Mouse (Mus musculus) forebrain, embryonic 12.5 days (tissue): ENCODE data around the gene Eipr1. TPM values are rescaled to one million over a fixed set of nuclear protein-coding genes. Genes with fewer than 3 reads are reported as not detected.

ENCODE experiments used
- ATAC-seq: fragments of 200-750 bp; cut with Nextera tagmentation; 2 replicates; pipeline ENCODE4 v1.8.0; 2017; ENCODE audit warnings: moderate TSS enrichment; ENCODE audit not compliant: low FRiP score
- H3K27ac ChIP-seq: fragments of 300-500 bp; sonication (generic); 2 replicates; pipeline ENCODE4 v1.5.1; 2016; ENCODE audit warnings: mild to moderate bottlenecking
- H3K27me3 ChIP-seq: fragments of 300-500 bp; sonication (generic); 2 replicates; pipeline ENCODE4 v1.6.1; 2016; ENCODE audit warnings: mild to moderate bottlenecking
- H3K36me3 ChIP-seq: fragments of 300-500 bp; sonication (generic); replicated peaks from 2 replicates; pipeline ENCODE4 v1.6.1; 2016; ENCODE audit warnings: mild to moderate bottlenecking
- H3K4me1 ChIP-seq: fragments of 300-500 bp; sonication (generic); 2 replicates; pipeline ENCODE4 v1.6.1; 2016
- H3K4me2 ChIP-seq: fragments of 300-500 bp; sonication (generic); 2 replicates; pipeline ENCODE4 v1.6.1; 2016; ENCODE audit warnings: mild to moderate bottlenecking, moderate library complexity
- H3K4me3 ChIP-seq: fragments of 300-500 bp; sonication (generic); replicated peaks from 2 replicates; pipeline ENCODE4 v1.5.1; 2016; ENCODE audit warnings: mild to moderate bottlenecking
- H3K9ac ChIP-seq: fragments of 300-500 bp; sonication (generic); 2 replicates; pipeline ENCODE4 v1.6.1; 2016; ENCODE audit warnings: mild to moderate bottlenecking
- H3K9me3 ChIP-seq: fragments of 300-500 bp; sonication (generic); 2 replicates; pipeline ENCODE4 v1.6.1; 2016
- WGBS: fragments of 180-500 bp; shearing (Covaris S2); methylation state at CpG from one replicate; pipeline ENCODE4 v1.1.7; 2016; 5-methylcytosine and 5-hydroxymethylcytosine counted together
- polyA plus RNA-seq: library from polyadenylated mRNA; unstranded; fragments of >200 nt; fragmentation: Nextera tagmentation; extraction: Ambion mirVana; gene quantifications from 2 replicates; pipeline ENCODE4 v1.2.1, GENCODE M21; 2016

The Eipr1 gene
- polyA plus RNA-seq, 1 experiment from 2014 or later: 45.8 TPM

GRCm38 (mm10) chr12:28782637-28783036 is 31.0 kb downstream of the Eipr1 start:
- ATAC-seq: no peak
- H3K9me3 ChIP-seq: no peaks in the 10 kb centered on the region
- no peak overlapping the region for H3K4me2 ChIP-seq
- no peaks in the 10 kb centered on the region for H3K36me3 ChIP-seq
- no peaks in the 10 kb centered on the region for H3K27me3 ChIP-seq
- H3K4me1 ChIP-seq: peaks cover 33% of the 10 kb centered on the region
- 95% methylated on average over 3 of the region's 3 CpGs for WGBS
- H3K27ac ChIP-seq: no peak overlapping the region
- H3K4me3 ChIP-seq: no peak overlapping the region
- no peak overlapping the region for H3K9ac ChIP-seq

- no peaks in the 10 kb centered on the region for H3K27me3 ChIP-seq
- peak; percentile 41; the same call in 1 of the 2 replicates for ATAC-seq
- H3K9me3 ChIP-seq: no peaks in the 10 kb centered on the region
- H3K4me3 ChIP-seq: no peak overlapping the region
- no peak overlapping the region for H3K4me2 ChIP-seq
- H3K36me3 ChIP-seq: no peaks in the 10 kb centered on the region
- no peak overlapping the region for H3K27ac ChIP-seq
- H3K4me1 ChIP-seq: peaks cover 33% of the 10 kb centered on the region
- WGBS: 36% methylated on average over 4 of the region's 4 CpGs
- no peak overlapping the region for H3K9ac ChIP-seq
These were observed 32.8 kb downstream of the Eipr1 start for GRCm38 (mm10) chr12:28784355-28784754.

GRCm38 (mm10) chr12:28784864-28785263 is 33.3 kb downstream of the Eipr1 start:
- Histone ChIP-seq H3K9me3 (no peaks in the 10 kb centered on the region), H3K27me3 (no peaks in the 10 kb centered on the region), H3K27ac (no peak overlapping the region), H3K4me3 (no peak overlapping the region), H3K9ac (no peak overlapping the region), H3K4me2 (no peak overlapping the region), H3K4me1 (peaks cover 33% of the 10 kb centered on the region), H3K36me3 (no peaks in the 10 kb centered on the region)
- ATAC-seq: peak; percentile 39; the same call in 1 of the 2 replicates
- 17% methylated on average over 8 of the region's 8 CpGs for WGBS

GRCm38 (mm10) chr12:28785299-28785698 is 33.7 kb downstream of the Eipr1 start:
- H3K36me3 ChIP-seq: no peaks in the 10 kb centered on the region
- H3K4me2 ChIP-seq: no peak overlapping the region
- no peaks in the 10 kb centered on the region for H3K27me3 ChIP-seq
- no peak overlapping the region for H3K27ac ChIP-seq
- no peak overlapping the region for H3K9ac ChIP-seq
- H3K4me3 ChIP-seq: no peak overlapping the region
- no peak for ATAC-seq
- 0% methylated on average over 1 of the region's 1 CpGs for WGBS
- peaks cover 38% of the 10 kb centered on the region for H3K4me1 ChIP-seq
- H3K9me3 ChIP-seq: no peaks in the 10 kb centered on the region

- ATAC-seq: no peak
- H3K27me3 ChIP-seq: no peaks in the 10 kb centered on the region
- 94% methylated on average over 6 of the region's 6 CpGs for WGBS
These were observed 34.7 kb downstream of the Eipr1 start for GRCm38 (mm10) chr12:28786310-28786709.

GRCm38 (mm10) chr12:28792613-28793012 is 41.0 kb downstream of the Eipr1 start:
- no peak overlapping the region for H3K4me3 ChIP-seq
- H3K36me3 ChIP-seq: no peaks in the 10 kb centered on the region
- peaks cover 36% of the 10 kb centered on the region for H3K4me1 ChIP-seq
- H3K27me3 ChIP-seq: 0 out of 2 replicates have a peak, but pooled peaks cover 4% of the 10 kb centered on the region
- H3K9ac ChIP-seq: no peak overlapping the region
- no peak overlapping the region for H3K4me2 ChIP-seq
- no peaks in the 10 kb centered on the region for H3K9me3 ChIP-seq
- 71% methylated on average over 3 of the region's 3 CpGs for WGBS
- ATAC-seq: no peak
- H3K27ac ChIP-seq: no peak overlapping the region

More at GRCm38 (mm10) chr12:28786310-28786709, 34.7 kb downstream of the Eipr1 start:
- Histone ChIP-seq H3K9ac (no peak overlapping the region), H3K4me2 (no peak overlapping the region), H3K4me1 (peaks cover 46% of the 10 kb centered on the region), H3K27ac (no peak overlapping the region), H3K36me3 (no peaks in the 10 kb centered on the region), H3K9me3 (no peaks in the 10 kb centered on the region), H3K4me3 (no peak overlapping the region)

- Histone ChIP-seq H3K4me3 (no peak overlapping the region), H3K27ac (no peak overlapping the region), H3K4me1 (peaks cover 36% of the 10 kb centered on the region), H3K36me3 (no peaks in the 10 kb centered on the region), H3K9me3 (no peaks in the 10 kb centered on the region), H3K4me2 (no peak overlapping the region), H3K9ac (no peak overlapping the region), H3K27me3 (0 out of 2 replicates have a peak, but pooled peaks cover 4% of the 10 kb centered on the region)
- ATAC-seq: no peak
- 62% methylated on average over 2 of the region's 2 CpGs for WGBS
These were observed 42.1 kb downstream of the Eipr1 start for GRCm38 (mm10) chr12:28793715-28794114.

- WGBS: 85% methylated on average over 3 of the region's 3 CpGs
- no peaks in the 10 kb centered on the region for H3K36me3 ChIP-seq
- H3K9me3 ChIP-seq: no peaks in the 10 kb centered on the region
- ATAC-seq: no peak
- no peak overlapping the region for H3K4me2 ChIP-seq
- H3K9ac ChIP-seq: no peak overlapping the region
- H3K4me3 ChIP-seq: no peak overlapping the region
- 0 out of 2 replicates have a peak, but pooled peaks cover 4% of the 10 kb centered on the region for H3K27me3 ChIP-seq
- H3K4me1 ChIP-seq: peaks cover 41% of the 10 kb centered on the region
- no peak overlapping the region for H3K27ac ChIP-seq
These were observed 43.4 kb downstream of the Eipr1 start for GRCm38 (mm10) chr12:28795041-28795440.

GRCm38 (mm10) chr12:28796881-28797420 is 45.3 kb downstream of the Eipr1 start:
- Histone ChIP-seq H3K27me3 (0 out of 2 replicates have a peak, but pooled peaks cover 4% of the 10 kb centered on the region), H3K4me3 (no peak overlapping the region), H3K36me3 (no peaks in the 10 kb centered on the region), H3K9ac (no peak overlapping the region), H3K4me1 (peaks cover 42% of the 10 kb centered on the region), H3K9me3 (no peaks in the 10 kb centered on the region), H3K27ac (no peak overlapping the region), H3K4me2 (no peak overlapping the region)
- no peak for ATAC-seq

GRCm38 (mm10) chr12:28799798-28800411 is 48.3 kb downstream of the Eipr1 start:
- H3K27me3 ChIP-seq: no peaks in the 10 kb centered on the region
- no peak overlapping the region for H3K4me3 ChIP-seq
- H3K9me3 ChIP-seq: no peaks in the 10 kb centered on the region
- peak overlapping the region; percentile 78 for H3K27ac ChIP-seq
- H3K4me2 ChIP-seq: 0 out of 2 replicates have a peak overlapping the region, but pooled peaks have one; percentile 15
- peaks cover 38% of the 10 kb centered on the region for H3K4me1 ChIP-seq
- H3K36me3 ChIP-seq: no peaks in the 10 kb centered on the region
- WGBS: 23% methylated on average over 11 of the region's 11 CpGs
- H3K9ac ChIP-seq: no peak overlapping the region; the same call in 1 of the 2 replicates
- peak; percentile 72 for ATAC-seq

- Histone ChIP-seq H3K9me3 (no peaks in the 10 kb centered on the region), H3K9ac (no peak overlapping the region; the same call in none of the 2 replicates), H3K4me3 (no peak overlapping the region), H3K4me1 (peaks cover 43% of the 10 kb centered on the region), H3K4me2 (0 out of 2 replicates have a peak overlapping the region, but pooled peaks have one; percentile 15), H3K27ac (peak overlapping the region; percentile 78), H3K36me3 (no peaks in the 10 kb centered on the region), H3K27me3 (no peaks in the 10 kb centered on the region)
- 57% methylated on average over 4 of the region's 4 CpGs for WGBS
- ATAC-seq: no peak
These were observed 48.8 kb downstream of the Eipr1 start for GRCm38 (mm10) chr12:28800423-28800822.

GRCm38 (mm10) chr12:28800891-28801290 is 49.3 kb downstream of the Eipr1 start:
- Histone ChIP-seq H3K4me2 (no peak overlapping the region), H3K9ac (no peak overlapping the region; the same call in 1 of the 2 replicates), H3K27ac (peak overlapping the region; percentile 78), H3K9me3 (no peaks in the 10 kb centered on the region), H3K27me3 (no peaks in the 10 kb centered on the region), H3K36me3 (no peaks in the 10 kb centered on the region), H3K4me3 (no peak overlapping the region), H3K4me1 (peaks cover 43% of the 10 kb centered on the region)
- WGBS: 94% methylated on average over 3 of the region's 3 CpGs
- no peak for ATAC-seq

- no peak overlapping the region for H3K4me3 ChIP-seq
- 84% methylated on average over 6 of the region's 6 CpGs for WGBS
These were observed 50.1 kb downstream of the Eipr1 start for GRCm38 (mm10) chr12:28801731-28802130.

More at GRCm38 (mm10) chr12:28801731-28802130, 50.1 kb downstream of the Eipr1 start:
- no peak overlapping the region for H3K27ac ChIP-seq
- no peaks in the 10 kb centered on the region for H3K36me3 ChIP-seq
- H3K27me3 ChIP-seq: 0 out of 2 replicates have a peak, but pooled peaks cover under 1% of the 10 kb centered on the region
- ATAC-seq: no peak
- H3K4me2 ChIP-seq: no peak overlapping the region
- H3K4me1 ChIP-seq: peaks cover 39% of the 10 kb centered on the region
- H3K9me3 ChIP-seq: no peaks in the 10 kb centered on the region
- H3K9ac ChIP-seq: no peak overlapping the region
